Mouse (Mus musculus): ENCODE measurements around the gene Prkg2. TPM values are rescaled to one million over a fixed set of nuclear protein-coding genes. Genes with fewer than 3 reads are reported as not detected.

Prkg2 gene
- 0.01 and 0.02 TPM in 2 replicates for polyA plus RNA-seq (2012; rRNA removed)

GRCm38 (mm10) chr5:99036596-99037441, at the start of gene Prkg2:
Prkg2 (minus strand) TSS chr5:99037351.

Other genes with a start within 250 kb of the Prkg2 start
- 0.03 and 0.04 TPM in 2 replicates for gene Bmp3, start 182.9 kb downstream of the Prkg2 start, polyA plus RNA-seq (2012; rRNA removed)